ENCODE assay signal across 15 mouse cellular contexts in genomic region chr7:99963237-99963860, GRCm38 (mm10). TPM values are rescaled to one million over a fixed set of nuclear protein-coding genes. Genes with fewer than 3 reads are reported as not detected.
DNase-seq lines count a peak whose midpoint lies in the region; ATAC-seq and TF ChIP-seq lines count a peak whose summit lies in the region.
"Had no signal": no experiment of that assay in that cellular context is flagged by ENCODE, and none has a peak within 500 bp of the region (broad histone marks: within the 10 kb centered on the region; RNA-seq: fewer than 3 reads in every experiment).

No protein-coding gene starts in this region.

- no peaks in the 10 kb centered on the region for H3K9me3 ChIP-seq in forebrain, embryonic 11.5 days (ENCODE audit: control insufficient read depth, low read length)
- H3K9me3 ChIP-seq in forebrain, embryonic 13.5 days (replicated peaks): no peaks in the 10 kb centered on the region
- no peaks in the 10 kb centered on the region for H3K9me3 ChIP-seq in lung, postnatal 0 days (ENCODE audit: low read length)
- H3K9me3 ChIP-seq: hindbrain, embryonic 12.5 days; limb, embryonic 13.5 days had no signal

- no peak for TF ChIP-seq EP300 in lung, postnatal 0 days (IDR thresholded peaks at IDR 0.05)

- H3K9ac ChIP-seq in forebrain, embryonic 11.5 days (ENCODE audit: low read length): no peak overlapping the region
- H3K9ac ChIP-seq in forebrain, embryonic 13.5 days: no peak overlapping the region
- no peak overlapping the region for H3K9ac ChIP-seq in lung, postnatal 0 days (replicated peaks; ENCODE audit: low read depth)
- H3K9ac ChIP-seq: hindbrain, embryonic 12.5 days; limb, embryonic 13.5 days had no signal

- WGBS in forebrain, embryonic 11.5 days: 81% methylated on average over 3 of the region's 3 CpGs
- 89% methylated on average over 3 of the region's 3 CpGs for WGBS in forebrain, embryonic 13.5 days
- 64% methylated on average over 3 of the region's 3 CpGs for WGBS in lung, postnatal 0 days
- WGBS in olfactory bulb, adult 2 months: 58% methylated on average over 3 of the region's 3 CpGs

- H3K27me3 ChIP-seq in forebrain, embryonic 11.5 days (ENCODE audit: control insufficient read depth, insufficient read depth, low read length): no peaks in the 10 kb centered on the region
- H3K27me3 ChIP-seq in forebrain, embryonic 13.5 days: no peaks in the 10 kb centered on the region
- H3K27me3 ChIP-seq in lung, postnatal 0 days (replicated peaks; ENCODE audit: insufficient read depth, low read length): no peaks in the 10 kb centered on the region
- H3K27me3 ChIP-seq: hindbrain, embryonic 12.5 days; limb, embryonic 13.5 days had no signal

- no peaks in the 10 kb centered on the region for H3K36me3 ChIP-seq in forebrain, embryonic 11.5 days (ENCODE audit: control insufficient read depth, insufficient read depth, low read length)
- no peaks in the 10 kb centered on the region for H3K36me3 ChIP-seq in forebrain, embryonic 13.5 days (ENCODE audit: poor library complexity, severe bottlenecking)
- no peaks in the 10 kb centered on the region for H3K36me3 ChIP-seq in lung, postnatal 0 days (ENCODE audit: insufficient read depth, low read length)
- H3K36me3 ChIP-seq: hindbrain, embryonic 12.5 days; limb, embryonic 13.5 days had no signal

- TF ChIP-seq POLR2A in olfactory bulb, adult 2 months (IDR thresholded peaks at IDR 0.05; ENCODE audit: insufficient read depth, low read depth, low read length): no peak

- H3K4me2 ChIP-seq in forebrain, embryonic 11.5 days (ENCODE audit: low read depth, low read length, severe bottlenecking): no peak overlapping the region
- H3K4me2 ChIP-seq in forebrain, embryonic 13.5 days: no peak overlapping the region
- H3K4me2 ChIP-seq in lung, postnatal 0 days (replicated peaks; ENCODE audit: low read depth, low read length): no peak overlapping the region
- H3K4me2 ChIP-seq: hindbrain, embryonic 12.5 days; limb, embryonic 13.5 days had no signal

- H3K27ac ChIP-seq in forebrain, embryonic 11.5 days (ENCODE audit: low read depth, low read length): no peak overlapping the region
- no peak overlapping the region for H3K27ac ChIP-seq in forebrain, embryonic 13.5 days
- peak overlapping the region; percentile 84 for H3K27ac ChIP-seq in lung, postnatal 0 days (ENCODE audit: low read length)
- peak overlapping the region; percentile 51; the same call in 1 of the 2 replicates for H3K27ac ChIP-seq in olfactory bulb, adult 2 months (ENCODE audit: insufficient read depth, low read depth, low read length)
- H3K27ac ChIP-seq: hindbrain, embryonic 12.5 days; limb, embryonic 13.5 days had no signal

- no peak for ATAC-seq in forebrain, embryonic 11.5 days (replicated peaks; ENCODE audit: low FRiP score)
- no peak for ATAC-seq in forebrain, embryonic 13.5 days
- no peak; the same call in 1 of the 2 replicates for ATAC-seq in lung, postnatal 0 days

- peak; percentile 8 for DNase-seq in forebrain, embryonic 11.5 days (ENCODE audit: low spot score)
- peak; percentile 55 for DNase-seq in kidney, adult 18-20 months
- DNase-seq in kidney, adult 11 months: no peak
- no peak for DNase-seq in lung, postnatal 0 days (ENCODE audit: low spot score)
- no peak for DNase-seq in lung, postnatal 10 days
- DNase-seq in urinary bladder, postnatal 14 days (ENCODE audit: low spot score): no peak
- DNase-seq: adrenal gland, postnatal 25 days; cerebellum, adult 18-20 months; gastrocnemius, postnatal 10 days; lung, postnatal 4 days; thymus, adult 2 months had no signal

- H3K4me3 ChIP-seq in forebrain, embryonic 11.5 days (ENCODE audit: low read depth, low read length): no peak overlapping the region
- H3K4me3 ChIP-seq in forebrain, embryonic 13.5 days: no peak overlapping the region
- H3K4me3 ChIP-seq in lung, postnatal 0 days (ENCODE audit: low read depth, low read length): no peak overlapping the region
- H3K4me3 ChIP-seq in olfactory bulb, adult 2 months (ENCODE audit: insufficient read depth, low read depth, low read length): no peak overlapping the region
- H3K4me3 ChIP-seq: hindbrain, embryonic 12.5 days; limb, embryonic 13.5 days had no signal

- TF ChIP-seq CTCF in lung, postnatal 0 days (IDR thresholded peaks at IDR 0.05): no peak
- TF ChIP-seq CTCF in olfactory bulb, adult 2 months (IDR thresholded peaks at IDR 0.05; ENCODE audit: insufficient read depth, low read depth, low read length): no peak

- peaks cover 14% of the 10 kb centered on the region for H3K4me1 ChIP-seq in forebrain, embryonic 11.5 days (replicated peaks; ENCODE audit: control insufficient read depth, insufficient read depth, low read length)
- peaks cover 40% of the 10 kb centered on the region for H3K4me1 ChIP-seq in forebrain, embryonic 13.5 days
- peaks cover 21% of the 10 kb centered on the region for H3K4me1 ChIP-seq in lung, postnatal 0 days (ENCODE audit: insufficient read depth, low read depth, low read length)
- peaks cover 19% of the 10 kb centered on the region for H3K4me1 ChIP-seq in olfactory bulb, adult 2 months (ENCODE audit: control insufficient read depth, insufficient read depth, low read length)

RNA-seq across cellular contexts. Expression of gene Rnf169, which starts 16.9 kb away (rescaled TPM):
- 7.8 and 7.9 TPM in 2 replicates for polyA plus RNA-seq in forebrain, embryonic 11.5 days (2014; fragmentation: Nextera tagmentation; extraction: Ambion mirVana)
- polyA plus RNA-seq in forebrain, embryonic 13.5 days (2015; fragmentation: Nextera tagmentation; extraction: Ambion mirVana): 3.8 and 5.5 TPM in 2 replicates
- 3.8 and 4.2 TPM in 2 replicates for polyA plus RNA-seq in lung, postnatal 0 days (2015; fragmentation: Nextera tagmentation; extraction: Ambion mirVana)
- 42.4 TPM in 1 of 2 replicates, not detected in the other for polyA plus RNA-seq in olfactory bulb, adult 2 months (2012; ENCODE audit: insufficient read depth, insufficient read length, low replicate concordance, missing spikeins)

RNA-seq across cellular contexts. Expression of gene Chrdl2, which starts 42.6 kb away (rescaled TPM):
- polyA plus RNA-seq in forebrain, embryonic 11.5 days (2014; fragmentation: Nextera tagmentation; extraction: Ambion mirVana): 0.25 and 0.47 TPM in 2 replicates
- polyA plus RNA-seq in forebrain, embryonic 13.5 days (2015; fragmentation: Nextera tagmentation; extraction: Ambion mirVana): not detected in 2 replicates
- polyA plus RNA-seq in lung, postnatal 0 days (2015; fragmentation: Nextera tagmentation; extraction: Ambion mirVana): 0.11 TPM in 1 of 2 replicates, not detected in the other
- polyA plus RNA-seq in olfactory bulb, adult 2 months (2012; ENCODE audit: insufficient read depth, insufficient read length, low replicate concordance, missing spikeins): not detected in 2 replicates

Comparison
In these comparisons a context has a peak if more than half of its experiments do, and no peak if none do; other contexts are left out.
1. DNase-seq: peak in forebrain, embryonic 11.5 days (single experiment) and kidney, adult 18-20 months (single experiment); none in kidney, adult 11 months (single experiment), lung, postnatal 0 days (single experiment), lung, postnatal 10 days (single experiment) and urinary bladder, postnatal 14 days (single experiment).
2. H3K27ac ChIP-seq: peak in lung, postnatal 0 days (single experiment) and olfactory bulb, adult 2 months (single experiment); none in forebrain, embryonic 11.5 days (single experiment) and forebrain, embryonic 13.5 days (single experiment).